Mouse (Mus musculus) urinary bladder, postnatal 10 days (tissue): Measurements from ENCODE around the gene Cgrrf1.

Experiments
- DNase-seq: peaks from one replicate; pipeline ENCODE4 v3.0.0; 2022; ENCODE audit warnings: low spot score

Gene Cgrrf1

GRCm38 (mm10) chr14:46893961-46894360 lies 62.0 kb downstream of the Cgrrf1 start:
- no peak for DNase-seq

- DNase-seq = no peak
Observed at GRCm38 (mm10) chr14:46897953-46898352, 66.0 kb downstream of the Cgrrf1 start.

GRCm38 (mm10) chr14:46898626-46899025 lies 66.7 kb downstream of the Cgrrf1 start:
- no peak for DNase-seq

GRCm38 (mm10) chr14:46902498-46903087 lies 70.7 kb downstream of the Cgrrf1 start:
- no peak for DNase-seq
